Mouse (Mus musculus) kidney, embryonic 16.5 days (tissue): ENCODE data around the gene Rps6kb1. TPM values are rescaled to one million over a fixed set of nuclear protein-coding genes. Genes with fewer than 3 reads are reported as not detected.

ENCODE experiments used
- ATAC-seq: fragments of 200-750 bp; cut with Nextera tagmentation; 2 replicates; pipeline ENCODE4 v1.8.0; 2017; ENCODE audit warnings: moderate TSS enrichment; ENCODE audit not compliant: low FRiP score, low TSS enrichment
- H3K27ac ChIP-seq: fragments of 300-500 bp; sonication (generic); 2 replicates; pipeline ENCODE4 v1.5.1; 2014; ENCODE audit warnings: low read length
- H3K27me3 ChIP-seq: fragments of 300-500 bp; sonication (generic); 2 replicates; pipeline ENCODE4 v1.6.1; 2014; ENCODE audit warnings: low read length, control low read depth, mixed read lengths; ENCODE audit not compliant: insufficient read depth
- H3K36me3 ChIP-seq: fragments of 300-500 bp; sonication (generic); 2 replicates; pipeline ENCODE4 v1.6.1; 2014; ENCODE audit warnings: low read length, control low read depth, mixed read lengths; ENCODE audit not compliant: insufficient read depth
- H3K4me1 ChIP-seq: fragments of 300-500 bp; sonication (generic); 2 replicates; pipeline ENCODE4 v1.6.1; 2014; ENCODE audit warnings: low read length, control low read depth, mixed read lengths; ENCODE audit not compliant: insufficient read depth
- H3K4me2 ChIP-seq: fragments of 300-500 bp; sonication (generic); replicated peaks from 2 replicates; pipeline ENCODE4 v1.6.1; 2014; ENCODE audit warnings: low read depth, low read length
- H3K4me3 ChIP-seq: fragments of 300-500 bp; sonication (generic); 2 replicates; pipeline ENCODE4 v1.5.1; 2014; ENCODE audit warnings: mild to moderate bottlenecking, low read length
- H3K9ac ChIP-seq: fragments of 300-500 bp; sonication (generic); replicated peaks from 2 replicates; pipeline ENCODE4 v1.6.1; 2014; ENCODE audit warnings: low read length
- H3K9me3 ChIP-seq: fragments of 300-500 bp; sonication (generic); 2 replicates; pipeline ENCODE4 v1.6.1; 2016; ENCODE audit warnings: low read length, control low read depth
- WGBS: fragments of 180-500 bp; shearing (Covaris S2); extraction: QIAGEN DNeasy Blood & Tissue Kit; methylation state at CpG from one replicate; pipeline ENCODE4 v1.1.7; 2014; 5-methylcytosine and 5-hydroxymethylcytosine counted together
- polyA plus RNA-seq: library from polyadenylated mRNA; unstranded; fragments of >200 nt; fragmentation: Nextera tagmentation; extraction: Ambion mirVana; gene quantifications from 2 replicates; pipeline ENCODE4 v1.2.1, GENCODE M21; 2015

Gene Rps6kb1
- polyA plus RNA-seq, 1 experiment from 2014 or later: 51.6 TPM

GRCm38 (mm10) chr11:86586868-86587792 is 42.5 kb upstream of the Rps6kb1 start:
- peak; percentile 94 for ATAC-seq
- peak overlapping the region; percentile 93 for H3K27ac ChIP-seq
- WGBS: 6% methylated on average over 15 of the region's 15 CpGs
- H3K4me3 ChIP-seq: peak overlapping the region; percentile 60
- H3K27me3 ChIP-seq: no peaks in the 10 kb centered on the region
- peak overlapping the region; percentile 58 for H3K4me2 ChIP-seq
- peaks cover 26% of the 10 kb centered on the region for H3K4me1 ChIP-seq
- no peaks in the 10 kb centered on the region for H3K9me3 ChIP-seq
- H3K36me3 ChIP-seq: no peaks in the 10 kb centered on the region
- peak overlapping the region; percentile 79 for H3K9ac ChIP-seq

GRCm38 (mm10) chr11:86586177-86586867 is 41.7 kb upstream of the Rps6kb1 start:
- H3K27ac ChIP-seq: peak overlapping the region; percentile 93

GRCm38 (mm10) chr11:86585598-86585984 is 41.0 kb upstream of the Rps6kb1 start:
- peak overlapping the region; percentile 47 for H3K4me3 ChIP-seq
- no peaks in the 10 kb centered on the region for H3K9me3 ChIP-seq
- no peak for ATAC-seq
- peak overlapping the region; percentile 58 for H3K4me2 ChIP-seq
- H3K27ac ChIP-seq: peak overlapping the region; percentile 84
- 34% methylated on average over 3 of the region's 3 CpGs for WGBS
- peaks cover 40% of the 10 kb centered on the region for H3K4me1 ChIP-seq
- H3K27me3 ChIP-seq: no peaks in the 10 kb centered on the region
- peak overlapping the region; percentile 73 for H3K9ac ChIP-seq
- no peaks in the 10 kb centered on the region for H3K36me3 ChIP-seq

More at GRCm38 (mm10) chr11:86586177-86586867, 41.7 kb upstream of the Rps6kb1 start:
- WGBS: 16% methylated on average over 12 of the region's 12 CpGs
- Histone ChIP-seq H3K27me3 (no peaks in the 10 kb centered on the region), H3K36me3 (no peaks in the 10 kb centered on the region), H3K9ac (peak overlapping the region; percentile 79), H3K4me2 (peak overlapping the region; percentile 58), H3K4me1 (peaks cover 33% of the 10 kb centered on the region), H3K4me3 (peak overlapping the region; percentile 60), H3K9me3 (no peaks in the 10 kb centered on the region)
- ATAC-seq: no peak

- Histone ChIP-seq H3K36me3 (no peaks in the 10 kb centered on the region), H3K27me3 (no peaks in the 10 kb centered on the region), H3K9me3 (no peaks in the 10 kb centered on the region), H3K27ac (peak overlapping the region; percentile 84), H3K4me1 (peaks cover 46% of the 10 kb centered on the region), H3K4me3 (peak overlapping the region; percentile 47), H3K4me2 (peak overlapping the region; percentile 58), H3K9ac (peak overlapping the region; percentile 73)
- no peak for ATAC-seq
- WGBS: 75% methylated on average over 7 of the region's 7 CpGs
Measured at GRCm38 (mm10) chr11:86584898-86585597, 40.4 kb upstream of the Rps6kb1 start.

- Histone ChIP-seq H3K36me3 (no peaks in the 10 kb centered on the region), H3K4me1 (peaks cover 54% of the 10 kb centered on the region), H3K4me2 (peak overlapping the region; percentile 58), H3K9me3 (no peaks in the 10 kb centered on the region), H3K27ac (no peak overlapping the region), H3K9ac (no peak overlapping the region), H3K27me3 (no peaks in the 10 kb centered on the region), H3K4me3 (peak overlapping the region; percentile 4; the same call in 1 of the 2 replicates)
- 87% methylated on average over 14 of the region's 14 CpGs for WGBS
- ATAC-seq: no peak
Measured at GRCm38 (mm10) chr11:86583990-86584897, 39.6 kb upstream of the Rps6kb1 start.

GRCm38 (mm10) chr11:86583313-86583825 is 38.8 kb upstream of the Rps6kb1 start:
- no peak overlapping the region for H3K27ac ChIP-seq
- H3K36me3 ChIP-seq: no peaks in the 10 kb centered on the region
- no peak overlapping the region for H3K9ac ChIP-seq
- no peak for ATAC-seq
- H3K4me2 ChIP-seq: no peak overlapping the region
- no peaks in the 10 kb centered on the region for H3K9me3 ChIP-seq
- WGBS: 94% methylated on average over 3 of the region's 3 CpGs
- H3K4me3 ChIP-seq: no peak overlapping the region
- no peaks in the 10 kb centered on the region for H3K27me3 ChIP-seq
- peaks cover 61% of the 10 kb centered on the region for H3K4me1 ChIP-seq

GRCm38 (mm10) chr11:86582543-86583260 is 38.1 kb upstream of the Rps6kb1 start:
- Histone ChIP-seq H3K9me3 (no peaks in the 10 kb centered on the region), H3K27ac (no peak overlapping the region), H3K9ac (no peak overlapping the region), H3K27me3 (no peaks in the 10 kb centered on the region), H3K4me3 (no peak overlapping the region), H3K36me3 (no peaks in the 10 kb centered on the region), H3K4me2 (no peak overlapping the region), H3K4me1 (peaks cover 60% of the 10 kb centered on the region)
- no peak for ATAC-seq
- WGBS: 91% methylated on average over 7 of the region's 7 CpGs

GRCm38 (mm10) chr11:86581943-86582542 is 37.4 kb upstream of the Rps6kb1 start:
- ATAC-seq: no peak
- WGBS: 89% methylated on average over 12 of the region's 12 CpGs
- Histone ChIP-seq H3K36me3 (no peaks in the 10 kb centered on the region), H3K9ac (no peak overlapping the region), H3K9me3 (no peaks in the 10 kb centered on the region), H3K4me2 (no peak overlapping the region), H3K27ac (peak overlapping the region; percentile 85), H3K27me3 (no peaks in the 10 kb centered on the region), H3K4me3 (no peak overlapping the region), H3K4me1 (peaks cover 63% of the 10 kb centered on the region)
